Mouse (Mus musculus) C2C12 (cell line): ENCODE results near the gene Dscaml1. TPM values are rescaled to one million over a fixed set of nuclear protein-coding genes. Genes with fewer than 3 reads are reported as not detected.

Experiments used
- H3K27me3 ChIP-seq: one replicate; pipeline ENCODE4 v1.6.1; 2011; ENCODE audit not compliant: control insufficient read depth, insufficient read depth, insufficient read length
- H3K36me3 ChIP-seq: one replicate; pipeline ENCODE4 v1.6.1; 2011; ENCODE audit not compliant: control insufficient read depth, insufficient read depth
- H3K4me3 ChIP-seq: one replicate; pipeline ENCODE4 v1.5.1; 2011; ENCODE audit warnings: mild to moderate bottlenecking, control low read depth; ENCODE audit not compliant: poor library complexity, insufficient read depth, severe bottlenecking
- H3K79me2 ChIP-seq: one replicate; pipeline ENCODE4 v1.6.1; 2011; ENCODE audit not compliant: control insufficient read depth, insufficient read depth
- H3K79me3 ChIP-seq: one replicate; pipeline ENCODE4 v1.6.1; 2011; ENCODE audit warnings: low read depth, control low read depth
- H3ac ChIP-seq: one replicate; pipeline ENCODE3; 2011; ENCODE audit warnings: low read depth; ENCODE audit not compliant: control insufficient read depth, insufficient read length
- CEBPB ChIP-seq: IDR thresholded peaks from one replicate; pipeline ENCODE4 v1.6.1; 2011; ENCODE audit warnings: low read depth, mild to moderate bottlenecking, control low read depth, moderate library complexity
- CTCF ChIP-seq: IDR thresholded peaks from one replicate; pipeline ENCODE4 v1.5.1; 2011; ENCODE audit not compliant: control insufficient read depth, insufficient read depth, insufficient read length
- FOSL1 ChIP-seq: IDR thresholded peaks from one replicate; pipeline ENCODE4 v1.8.0; 2011; ENCODE audit warnings: mild to moderate bottlenecking, low read length; ENCODE audit not compliant: poor library complexity, insufficient read depth, severe bottlenecking
- MAX ChIP-seq: IDR thresholded peaks from one replicate; pipeline ENCODE4 v1.6.1; 2011; ENCODE audit warnings: mild to moderate bottlenecking, control low read depth
- MYOD1 ChIP-seq: IDR thresholded peaks from one replicate; pipeline ENCODE4 v1.6.1; 2011; ENCODE audit warnings: low read depth; ENCODE audit not compliant: control insufficient read depth, insufficient read length
- MYOG ChIP-seq: IDR thresholded peaks from one replicate; pipeline ENCODE4 v1.6.1; 2011; ENCODE audit not compliant: control insufficient read depth, insufficient read length; ENCODE audit errors: extremely low read depth
- USF1 ChIP-seq: IDR thresholded peaks from one replicate; pipeline ENCODE4 v1.6.1; 2011; ENCODE audit warnings: low read depth, mild to moderate bottlenecking, control low read depth, moderate library complexity
- polyA plus RNA-seq: library from polyadenylated mRNA; unstranded; fragments of >200 nt; fragmentation: generic; extraction: Trizol; gene quantifications from one replicate; pipeline ENCODE4 v1.2.1, GENCODE M21; 2012; ENCODE audit warnings: missing spikeins

Dscaml1 gene
- polyA plus RNA-seq, 1 experiment, result not detected

DNA sequence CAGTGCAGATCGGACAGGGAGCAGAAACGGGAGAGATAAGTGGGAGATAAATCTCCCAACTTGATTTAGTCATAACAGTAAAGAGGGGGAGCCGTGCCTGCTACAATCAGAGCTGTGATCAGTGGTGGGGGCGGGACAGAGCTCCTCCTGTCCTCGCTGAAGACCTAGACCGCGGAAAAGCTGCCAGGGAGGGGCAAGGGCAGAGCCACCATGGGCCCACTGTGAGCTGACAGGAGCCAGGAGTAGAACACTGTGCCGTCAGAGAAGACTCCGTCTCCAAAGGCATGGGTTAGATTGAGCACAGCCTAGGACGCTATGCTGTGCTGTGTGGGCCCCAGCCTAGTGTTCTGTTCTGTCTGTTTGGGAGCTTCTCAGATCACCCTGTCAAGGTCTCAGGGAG lies 72.8 kb downstream of the Dscaml1 start:
- Histone ChIP-seq H3K36me3 (no peaks in the 10 kb centered on the region), H3K27me3 (peaks cover 17% of the 10 kb centered on the region), H3K4me3 (no peak overlapping the region), H3K79me3 (no peaks in the 10 kb centered on the region), H3K79me2 (no peaks in the 10 kb centered on the region), H3ac (no peak overlapping the region)
- TF ChIP-seq CTCF (no peak), MYOD1 (no peak), MYOG (no peak), CEBPB (no peak), USF1 (no peak), FOSL1 (no peak), MAX (no peak)

DNA sequence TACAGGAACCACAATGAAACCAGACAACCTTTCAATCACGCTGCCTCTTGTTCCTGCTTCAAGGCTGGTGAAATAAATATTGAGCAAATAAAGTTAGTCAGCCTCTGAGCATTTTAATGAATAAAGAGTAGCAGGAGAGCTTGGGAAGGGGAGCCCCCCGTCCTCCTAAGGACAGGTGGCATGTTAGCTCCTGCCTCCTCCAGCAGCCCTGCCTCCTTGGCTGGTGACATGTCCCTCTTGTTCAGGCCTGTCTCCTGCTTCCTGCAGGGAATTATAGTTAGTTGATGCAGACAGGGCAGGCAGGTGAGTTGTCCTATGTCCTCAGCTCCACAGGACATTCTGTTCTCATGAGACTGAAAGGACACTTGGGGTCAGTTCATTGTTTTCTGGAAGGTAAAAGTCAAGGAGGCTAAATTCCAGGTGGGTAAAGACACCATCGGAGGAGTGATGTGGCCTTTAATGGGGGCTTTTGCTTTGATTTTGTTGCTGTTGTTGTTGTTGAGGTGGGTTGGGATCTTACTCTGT lies 73.7 kb downstream of the Dscaml1 start:
- Histone ChIP-seq H3K4me3 (no peak overlapping the region), H3K79me3 (no peaks in the 10 kb centered on the region), H3K36me3 (no peaks in the 10 kb centered on the region), H3ac (no peak overlapping the region), H3K27me3 (peaks cover 24% of the 10 kb centered on the region), H3K79me2 (no peaks in the 10 kb centered on the region)
- no peak for TF ChIP-seq CTCF
- TF ChIP-seq MYOD1, result no peak
- no peak for TF ChIP-seq FOSL1
- no peak for TF ChIP-seq USF1
- no peak for TF ChIP-seq CEBPB
- no peak for TF ChIP-seq MAX
- TF ChIP-seq MYOG, result no peak

DNA sequence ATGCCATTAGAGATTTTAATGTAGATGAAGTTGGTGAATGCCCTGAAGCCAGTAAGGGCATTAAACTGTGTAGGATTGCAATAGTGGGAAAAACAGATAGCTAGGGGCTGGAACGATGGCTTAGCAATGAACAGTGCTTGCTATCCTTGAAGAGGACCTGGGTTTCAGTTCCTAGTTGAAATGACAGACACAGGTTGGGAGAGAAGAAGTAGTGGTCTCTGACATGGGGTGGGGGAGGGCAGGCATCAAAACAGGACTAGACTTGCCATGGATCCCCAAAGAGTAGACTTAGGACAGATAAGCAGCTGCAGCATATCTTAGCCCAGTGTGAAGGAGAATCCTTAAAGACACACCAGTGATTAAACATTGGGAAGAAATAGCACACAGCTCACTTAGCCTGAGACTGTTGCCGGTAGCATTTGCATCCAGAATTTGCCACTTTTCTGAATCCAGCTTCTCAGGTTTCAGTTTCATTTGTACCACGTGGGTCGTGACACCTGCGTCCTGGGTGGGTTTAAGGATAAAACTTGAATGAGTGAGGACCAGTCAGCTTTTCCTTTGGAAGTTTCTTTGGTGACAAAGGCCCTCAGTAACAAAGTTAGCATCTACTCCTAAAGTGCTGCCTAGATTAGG lies 75.0 kb downstream of the Dscaml1 start:
- H3K36me3 ChIP-seq, result no peaks in the 10 kb centered on the region
- peaks cover 26% of the 10 kb centered on the region for H3K27me3 ChIP-seq
- H3K79me3 ChIP-seq, result no peaks in the 10 kb centered on the region
- no peaks in the 10 kb centered on the region for H3K79me2 ChIP-seq
- H3K4me3 ChIP-seq, result no peak overlapping the region
- no peak overlapping the region for H3ac ChIP-seq
- no peak for TF ChIP-seq CEBPB
- TF ChIP-seq MAX, result no peak
- no peak for TF ChIP-seq MYOG
- no peak for TF ChIP-seq CTCF
- TF ChIP-seq FOSL1, result no peak
- no peak for TF ChIP-seq USF1
- no peak for TF ChIP-seq MYOD1

DNA sequence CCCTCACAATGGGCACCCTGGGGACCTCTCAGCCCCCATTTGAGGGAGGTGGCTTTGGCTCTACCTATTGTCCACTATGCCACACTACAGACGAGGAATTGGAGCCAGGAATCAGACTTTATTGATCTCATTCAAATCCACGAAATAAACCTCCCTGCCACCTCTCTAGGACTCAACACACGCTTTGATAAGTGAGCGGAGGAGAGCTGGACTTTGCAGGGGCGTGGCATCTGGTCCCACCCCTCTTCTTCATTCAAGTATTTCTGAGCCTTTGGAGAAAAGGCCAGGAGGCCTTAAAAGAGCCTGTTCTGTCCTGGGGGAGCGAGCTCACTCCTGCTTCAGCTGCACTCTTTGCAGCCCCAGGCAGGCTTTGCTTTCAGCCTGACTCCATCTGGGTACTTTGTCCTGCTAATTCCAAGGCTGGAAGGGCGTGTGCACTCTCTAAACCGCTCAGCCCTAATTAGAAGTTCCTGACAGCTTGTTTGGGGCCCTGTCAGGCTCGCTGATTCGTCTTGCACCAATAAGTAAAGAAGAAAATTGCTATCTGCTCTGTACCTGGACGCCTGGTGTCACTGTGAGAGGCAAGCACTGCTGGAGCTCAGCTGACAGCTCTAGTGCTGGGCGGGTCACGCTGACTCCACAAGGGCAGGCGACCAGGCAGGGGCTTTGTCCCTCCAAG lies 75.7 kb downstream of the Dscaml1 start:
- Histone ChIP-seq H3K79me2 (no peaks in the 10 kb centered on the region), H3ac (no peak overlapping the region), H3K36me3 (no peaks in the 10 kb centered on the region), H3K27me3 (peaks cover 29% of the 10 kb centered on the region), H3K79me3 (no peaks in the 10 kb centered on the region), H3K4me3 (no peak overlapping the region)
- TF ChIP-seq MAX, result no peak
- TF ChIP-seq CEBPB, result no peak
- no peak for TF ChIP-seq MYOD1
- no peak for TF ChIP-seq FOSL1
- no peak for TF ChIP-seq MYOG
- TF ChIP-seq CTCF, result no peak
- no peak for TF ChIP-seq USF1

DNA sequence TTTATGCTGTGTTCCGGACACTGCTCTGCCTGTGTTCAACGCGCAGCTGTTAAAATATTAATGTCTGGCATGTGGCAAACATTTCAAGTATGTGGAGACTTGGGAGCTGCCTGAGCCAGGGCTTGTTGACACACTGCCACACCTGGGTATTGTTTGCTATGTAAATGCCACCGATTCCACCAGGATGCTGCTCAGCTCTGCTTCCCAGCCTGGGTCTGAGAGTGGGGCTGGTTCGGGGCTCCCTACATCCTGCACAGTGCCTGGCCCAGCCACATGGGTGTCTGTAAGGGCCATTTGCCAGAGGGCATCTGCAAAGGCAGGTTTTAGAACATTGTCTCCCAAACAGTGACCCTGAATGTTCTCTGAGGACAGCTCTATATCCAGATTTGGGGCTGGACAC lies 78.5 kb downstream of the Dscaml1 start:
- H3K27me3 ChIP-seq, result peaks cover 38% of the 10 kb centered on the region
- no peaks in the 10 kb centered on the region for H3K36me3 ChIP-seq
- no peak overlapping the region for H3K4me3 ChIP-seq
- no peak for TF ChIP-seq MYOG
- TF ChIP-seq CEBPB, result no peak
- TF ChIP-seq FOSL1, result no peak
- no peak for TF ChIP-seq USF1
- no peak for TF ChIP-seq MYOD1
- TF ChIP-seq CTCF, result no peak
- no peak for TF ChIP-seq MAX
- H3ac ChIP-seq, result no peak overlapping the region
- H3K79me3 ChIP-seq, result no peaks in the 10 kb centered on the region
- no peaks in the 10 kb centered on the region for H3K79me2 ChIP-seq

DNA sequence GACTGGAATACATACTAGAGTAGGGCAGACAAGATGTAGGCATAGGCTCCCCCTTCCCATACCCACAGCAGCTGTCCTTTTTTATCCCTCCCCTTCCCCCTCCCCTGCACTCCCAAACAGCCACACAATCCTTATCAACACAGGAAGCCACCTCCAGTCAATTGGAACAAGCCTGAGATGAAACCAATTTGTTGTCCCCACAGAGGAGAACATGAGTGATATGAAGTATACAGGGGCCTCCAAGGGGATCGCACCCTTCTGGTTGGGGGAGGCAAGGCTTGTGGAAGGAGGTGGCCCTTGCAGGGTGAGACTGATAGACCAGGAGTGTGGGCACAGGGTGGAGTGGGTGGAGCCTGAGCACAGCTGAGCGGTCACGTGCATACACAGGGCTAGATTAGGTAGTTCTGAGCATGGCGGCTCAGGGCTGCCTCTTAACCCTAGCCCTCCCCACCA lies 79.1 kb downstream of the Dscaml1 start:
- H3K79me2 ChIP-seq, result no peaks in the 10 kb centered on the region
- H3K27me3 ChIP-seq, result peaks cover 38% of the 10 kb centered on the region
- no peaks in the 10 kb centered on the region for H3K36me3 ChIP-seq
- TF ChIP-seq MYOD1, result no peak
- TF ChIP-seq MAX, result no peak
- no peak for TF ChIP-seq USF1
- no peak for TF ChIP-seq CTCF
- H3K4me3 ChIP-seq, result no peak overlapping the region
- no peak overlapping the region for H3ac ChIP-seq
- H3K79me3 ChIP-seq, result no peaks in the 10 kb centered on the region
